Mouse (Mus musculus) lung, postnatal 10 days (tissue): Measurements from ENCODE around the gene Lcn5.
A peak's percentile ranks its signal among the peaks of the same experiment; 100 is the strongest.
"Not testable (repeated sequence)": the region's sequence is repeated elsewhere in the genome, so short reads cannot be mapped to it uniquely, and the experiment has no call there.

Experiments
- DNase-seq: peaks from one replicate; pipeline ENCODE4 v3.0.0; 2021

Lcn5 gene

GRCm38 (mm10) chr2:25679559-25679958 is 21.8 kb downstream of the Lcn5 start:
- no peak for DNase-seq

GRCm38 (mm10) chr2:25682426-25682825 is 24.7 kb downstream of the Lcn5 start, which contains the start of gene Lcn10:
TSS of gene Lcn10 (plus strand) at chr2:25682726.
- DNase-seq: no peak

- DNase-seq: no peak
Measured at GRCm38 (mm10) chr2:25686941-25687340, 29.2 kb downstream of the Lcn5 start.

- peak; percentile 77 for DNase-seq
Measured at GRCm38 (mm10) chr2:25694605-25695004, 36.9 kb downstream of the Lcn5 start.

GRCm38 (mm10) chr2:25696951-25697350 is 39.2 kb downstream of the Lcn5 start:
- DNase-seq: no peak

- DNase-seq: no peak
Measured at GRCm38 (mm10) chr2:25698696-25699095, 40.9 kb downstream of the Lcn5 start.

GRCm38 (mm10) chr2:25699743-25700142 is 42.0 kb downstream of the Lcn5 start, which contains the start of gene Obp2a:
TSS of gene Obp2a (plus strand) at chr2:25700043.
- not testable (repeated sequence) for DNase-seq

- no peak for DNase-seq
Measured at GRCm38 (mm10) chr2:25701001-25701400, 43.2 kb downstream of the Lcn5 start.

- no peak for DNase-seq
Measured at GRCm38 (mm10) chr2:25703706-25704105, 46.0 kb downstream of the Lcn5 start.

GRCm38 (mm10) chr2:25706643-25707481 is 49.1 kb downstream of the Lcn5 start, which contains the start of gene Bmyc:
TSS of gene Bmyc (plus strand) at chr2:25706739.
- DNase-seq: peak; percentile 84

- peak; percentile 56 for DNase-seq
Measured at GRCm38 (mm10) chr2:25708121-25708520, 50.4 kb downstream of the Lcn5 start.

GRCm38 (mm10) chr2:25709056-25709455 is 51.3 kb downstream of the Lcn5 start:
- DNase-seq: not testable (repeated sequence)

GRCm38 (mm10) chr2:25709791-25710190 is 52.0 kb downstream of the Lcn5 start:
- not testable (repeated sequence) for DNase-seq
